Mouse (Mus musculus) ES-Bruce4 (cell line): Measurements from ENCODE around the gene Thpo. TPM values are rescaled to one million over a fixed set of nuclear protein-coding genes. Genes with fewer than 3 reads are reported as not detected.

Source experiments
- H3K27ac ChIP-seq: 2 replicates; pipeline ENCODE4 v1.5.1; 2012; ENCODE audit warnings: low read length, inconsistent platforms; ENCODE audit not compliant: insufficient read depth
- H3K27me3 ChIP-seq: 2 replicates; pipeline ENCODE4 v1.6.1; 2012; ENCODE audit warnings: mild to moderate bottlenecking, low read length, inconsistent platforms; ENCODE audit not compliant: control insufficient read depth, poor library complexity, insufficient read depth, severe bottlenecking
- H3K36me3 ChIP-seq: 2 replicates; pipeline ENCODE4 v1.6.1; 2012; ENCODE audit warnings: inconsistent platforms, mild to moderate bottlenecking, low read length, moderate library complexity; ENCODE audit not compliant: control insufficient read depth, poor library complexity, insufficient read depth, severe bottlenecking
- H3K4me1 ChIP-seq: one replicate; pipeline ENCODE4 v1.8.1; 2011; ENCODE audit warnings: low read length; ENCODE audit not compliant: control insufficient read depth, insufficient read depth
- H3K4me3 ChIP-seq: 2 replicates; pipeline ENCODE4 v1.5.1; 2011; ENCODE audit warnings: low read depth, mild to moderate bottlenecking, low read length
- H3K9ac ChIP-seq: 2 replicates; pipeline ENCODE4 v1.6.1; 2012; ENCODE audit warnings: low read depth, mild to moderate bottlenecking, inconsistent platforms; ENCODE audit not compliant: poor library complexity, severe bottlenecking
- H3K9me3 ChIP-seq: replicated peaks from 2 replicates; pipeline ENCODE4 v1.6.1; 2012; ENCODE audit warnings: mild to moderate bottlenecking, low read length, inconsistent platforms; ENCODE audit not compliant: control insufficient read depth, poor library complexity, insufficient read depth, severe bottlenecking
- CTCF ChIP-seq: IDR thresholded peaks from one replicate; pipeline ENCODE4 v1.8.1; 2011; ENCODE audit warnings: low read depth, low read length
- EP300 ChIP-seq: IDR thresholded peaks from 2 replicates; pipeline ENCODE4 v1.6.1; 2011; ENCODE audit warnings: low read depth, low read length; ENCODE audit not compliant: insufficient read depth
- POLR2A ChIP-seq: IDR thresholded peaks from one replicate; pipeline ENCODE4 v1.8.1; 2011; ENCODE audit warnings: low read length; ENCODE audit not compliant: insufficient read depth
- polyA plus RNA-seq: library from polyadenylated mRNA; stranded (reverse); fragments of >200 nt; gene quantifications from 2 replicates; pipeline ENCODE4 v1.2.4, GENCODE M21; 2011; ENCODE audit warnings: low read depth; ENCODE audit not compliant: missing spikeins, insufficient read depth, insufficient read length

Thpo gene
- polyA plus RNA-seq, 1 experiment, result 4.6 TPM

DNA sequence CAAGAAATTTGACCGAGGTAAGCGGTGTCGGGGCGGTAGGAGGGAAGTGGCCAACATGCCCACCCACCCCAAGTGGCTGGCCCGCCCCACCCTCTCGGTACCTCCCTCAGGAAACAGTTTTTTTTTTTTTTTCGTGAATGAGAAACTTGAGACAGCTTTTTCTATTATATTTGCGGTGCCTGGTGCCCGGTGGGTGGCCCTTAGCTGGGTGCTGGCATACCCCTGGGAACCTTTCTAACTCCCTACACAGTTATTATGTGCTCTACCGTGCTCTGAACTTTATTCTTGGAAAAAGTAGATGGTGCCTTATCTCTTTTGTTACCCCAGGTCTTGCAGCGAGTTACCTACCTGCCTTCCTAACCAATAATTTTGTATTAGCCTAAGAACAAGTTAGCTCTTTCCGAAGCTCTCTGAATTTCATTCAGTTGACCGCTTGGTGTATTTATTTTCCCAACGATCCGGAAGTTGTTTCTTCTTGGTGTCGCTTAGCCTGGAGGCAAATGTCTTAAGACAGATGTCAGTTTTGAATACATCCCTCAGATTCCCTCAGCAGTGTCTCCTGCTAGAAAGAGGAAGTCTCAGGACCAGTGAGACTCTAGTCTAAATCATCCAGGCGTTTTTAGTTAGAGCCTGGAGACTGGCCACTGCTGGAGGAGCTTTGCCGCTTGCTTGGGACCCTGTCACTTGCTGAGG lies 16.2 kb downstream of the Thpo start:
- no peak overlapping the region; the same call in 1 of the 2 replicates for H3K27ac ChIP-seq
- TF ChIP-seq POLR2A, result no peak
- no peak for TF ChIP-seq EP300
- H3K36me3 ChIP-seq, result peaks cover 24% of the 10 kb centered on the region
- H3K4me3 ChIP-seq, result peak overlapping the region; percentile 95
- no peaks in the 10 kb centered on the region for H3K27me3 ChIP-seq
- peaks cover 5% of the 10 kb centered on the region for H3K4me1 ChIP-seq
- no peaks in the 10 kb centered on the region for H3K9me3 ChIP-seq
- H3K9ac ChIP-seq, result peak overlapping the region; percentile 84

DNA sequence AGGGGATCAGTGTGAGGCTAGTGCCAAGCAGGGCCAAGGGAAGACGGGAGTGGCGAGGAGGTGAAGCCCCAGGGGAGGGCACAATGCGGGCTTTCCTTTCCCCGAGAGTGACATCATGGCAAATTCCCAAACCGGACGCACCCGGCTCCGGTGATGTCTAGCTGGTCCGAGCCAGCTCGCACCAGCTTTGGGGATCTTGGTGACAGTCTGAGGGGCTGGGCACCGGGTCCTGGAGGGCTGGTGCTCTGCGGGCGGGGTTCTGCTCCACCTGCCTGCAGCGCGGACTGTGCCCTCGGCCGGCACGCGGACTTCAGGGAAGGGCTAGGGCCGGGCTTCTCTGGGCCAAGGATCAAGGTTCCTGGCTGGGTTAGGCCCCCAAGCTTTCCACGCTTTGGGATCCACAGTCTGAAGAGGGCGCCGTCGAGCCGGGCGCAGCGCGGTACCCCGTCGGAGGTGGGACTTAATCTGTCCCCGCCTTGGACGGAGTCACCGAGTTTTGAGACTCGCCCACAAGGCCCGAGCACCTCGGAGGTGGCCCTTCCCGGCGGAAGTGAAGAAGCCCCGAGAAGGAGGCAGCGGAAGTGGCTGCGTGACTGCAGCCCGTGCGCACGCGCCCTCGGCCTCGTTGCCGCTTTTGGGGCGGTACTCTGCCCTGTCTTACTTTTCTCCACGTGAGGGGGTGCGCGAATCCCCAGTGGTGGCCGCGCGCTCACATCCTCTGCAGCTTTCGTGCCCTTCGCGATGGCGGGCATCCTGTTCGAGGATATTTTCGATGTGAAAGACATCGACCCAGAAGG lies 16.9 kb downstream of the Thpo start, which contains the start of the genes Polr2h and Clcn2:
Gene Polr2h, plus strand, starts transcription at position 485 of the 797 bp plus-strand sequence.
Gene Clcn2, minus strand, starts transcription at position 566 of the 797 bp plus-strand sequence.
- H3K27ac ChIP-seq, result peak within 1 kb of the TSS; percentile 65
- H3K4me3 ChIP-seq, result peak within 1 kb of the TSS; percentile 97
- peaks cover 23% of the 10 kb centered on the region for H3K36me3 ChIP-seq
- peak within 1 kb of the TSS; percentile 84 for H3K9ac ChIP-seq
- no peak for TF ChIP-seq EP300
- TF ChIP-seq POLR2A, result peak; percentile 66
- TF ChIP-seq CTCF, result peak; percentile 64
- H3K4me1 ChIP-seq, result peaks cover 5% of the 10 kb centered on the region
- H3K27me3 ChIP-seq, result no peaks in the 10 kb centered on the region
- H3K9me3 ChIP-seq, result no peaks in the 10 kb centered on the region

DNA sequence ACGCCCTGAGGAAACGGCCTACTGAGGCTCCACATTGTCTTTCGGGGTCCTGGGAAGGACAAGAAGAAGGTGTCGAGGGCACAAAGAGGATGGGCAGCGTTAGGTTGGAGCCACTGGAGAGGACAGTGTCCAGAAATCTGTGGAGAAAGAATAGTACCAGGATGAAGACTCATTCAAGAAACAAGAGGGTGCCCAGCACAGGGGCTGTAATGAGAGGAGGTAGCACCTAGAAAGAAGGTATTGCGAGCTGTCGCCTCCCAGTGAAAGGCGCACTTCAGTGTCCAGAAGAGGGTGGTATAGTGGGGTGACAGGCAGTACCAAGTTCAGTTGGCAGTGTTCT lies 17.5 kb downstream of the Thpo start:
- Histone ChIP-seq H3K27ac (peak overlapping the region; percentile 65), H3K4me1 (peaks cover 5% of the 10 kb centered on the region), H3K9ac (peak overlapping the region; percentile 77), H3K36me3 (peaks cover 17% of the 10 kb centered on the region), H3K4me3 (peak overlapping the region; percentile 97), H3K27me3 (no peaks in the 10 kb centered on the region), H3K9me3 (no peaks in the 10 kb centered on the region)
- no peak for TF ChIP-seq EP300

DNA sequence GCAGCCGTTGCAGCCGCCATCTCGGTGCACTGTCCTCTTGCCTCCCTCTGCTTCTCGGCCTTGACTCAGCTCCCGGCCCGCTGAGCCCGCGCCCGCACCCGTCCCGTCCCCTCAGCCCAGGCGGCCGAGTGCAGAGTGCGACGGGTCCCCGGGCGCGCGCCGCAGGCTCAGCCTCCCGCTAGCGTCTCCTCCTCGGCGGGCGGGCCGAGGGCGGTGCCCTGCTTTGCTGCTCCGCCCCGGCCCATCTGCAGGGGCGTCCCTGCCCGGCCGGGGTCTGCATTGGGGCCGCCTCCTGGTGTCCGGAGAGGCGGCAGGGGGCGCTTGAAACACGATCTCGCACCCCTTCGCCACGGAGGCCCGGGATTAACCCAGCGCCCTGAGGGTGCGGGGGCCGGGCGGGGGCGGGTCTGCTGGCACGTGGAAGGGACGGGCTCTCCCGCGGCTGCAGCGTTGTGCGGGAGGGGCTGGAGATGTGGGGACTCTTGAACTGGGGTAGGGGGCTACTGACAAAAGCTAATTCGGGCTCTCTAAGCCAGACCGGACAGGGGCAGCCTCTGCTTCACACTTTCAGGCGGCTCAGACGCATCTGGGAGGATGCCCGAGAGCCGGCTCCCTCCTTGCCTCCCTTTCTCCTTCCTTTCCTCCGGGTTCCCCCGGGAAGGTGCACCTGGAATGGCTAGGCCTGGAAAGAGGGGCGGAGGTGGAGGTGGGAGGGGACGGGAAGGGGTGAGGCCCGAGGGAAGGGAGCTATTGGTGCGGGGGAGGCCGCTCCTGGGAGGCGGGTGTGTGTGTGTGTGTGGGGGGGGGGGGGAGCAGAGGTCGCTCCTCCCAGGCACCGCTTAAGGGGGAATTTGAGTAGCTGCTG lies 18.1 kb downstream of the Thpo start:
- peak overlapping the region; percentile 97 for H3K4me3 ChIP-seq
- peak overlapping the region; percentile 76 for H3K27ac ChIP-seq
- peaks cover 5% of the 10 kb centered on the region for H3K4me1 ChIP-seq
- H3K36me3 ChIP-seq, result peaks cover 13% of the 10 kb centered on the region
- H3K9ac ChIP-seq, result peak overlapping the region; percentile 77
- TF ChIP-seq EP300 (no peak), CTCF (peak; percentile 17), POLR2A (peak; percentile 39)
- H3K27me3 ChIP-seq, result no peaks in the 10 kb centered on the region
- H3K9me3 ChIP-seq, result no peaks in the 10 kb centered on the region

DNA sequence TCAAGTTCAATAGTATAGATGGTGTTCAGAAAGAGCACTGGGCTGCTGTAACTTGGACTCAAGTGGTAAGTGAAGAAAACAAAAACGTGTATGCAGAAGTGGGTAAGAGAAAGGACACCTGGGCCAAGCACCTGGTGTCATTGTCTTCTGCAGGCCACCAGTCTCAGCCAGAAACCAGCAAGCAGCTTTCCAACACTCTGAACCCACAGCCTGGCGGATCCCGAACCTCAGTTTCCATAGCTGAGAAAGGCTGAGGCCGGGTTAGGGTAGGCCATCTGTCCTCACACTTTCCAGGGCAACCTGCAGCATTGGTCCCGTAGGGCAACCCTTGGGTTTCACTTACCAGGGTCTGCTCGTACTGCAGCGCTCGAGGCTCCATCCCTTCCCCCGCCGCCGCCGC lies 18.7 kb downstream of the Thpo start:
- peaks cover 5% of the 10 kb centered on the region for H3K4me1 ChIP-seq
- TF ChIP-seq EP300 (no peak), POLR2A (no peak), CTCF (no peak)

More for the DNA sequence above, 18.7 kb downstream of the Thpo start:
- Histone ChIP-seq H3K27ac (peak overlapping the region; percentile 60), H3K36me3 (peaks cover 12% of the 10 kb centered on the region), H3K27me3 (no peaks in the 10 kb centered on the region), H3K9ac (peak overlapping the region; percentile 77), H3K4me3 (peak overlapping the region; percentile 97), H3K9me3 (no peaks in the 10 kb centered on the region)
